Mouse (Mus musculus): Measurements from ENCODE around the gene Vps11. TPM values are rescaled to one million over a fixed set of nuclear protein-coding genes. Genes with fewer than 3 reads are reported as not detected.

The Vps11 gene
- polyA plus RNA-seq, 1 experiment: 34.1 TPM

- Histone ChIP-seq H3K27ac (ENCODE audit: insufficient read depth, low read depth, low read length) (no peak overlapping the region), H3K4me3 (ENCODE audit: insufficient read depth, low read depth, low read length) (no peak overlapping the region), H3K4me1 (ENCODE audit: control insufficient read depth, insufficient read depth, low read length) (no peaks in the 10 kb centered on the region), H3K36me3 (ENCODE audit: control insufficient read depth, insufficient read depth, low read length) (peaks cover 2% of the 10 kb centered on the region), H3K27me3 (replicated peaks; ENCODE audit: control insufficient read depth, insufficient read depth, low read length) (no peaks in the 10 kb centered on the region)
- no peak for DNase-seq
- 97% methylated on average over 4 of the region's 4 CpGs for WGBS
- no peak for TF ChIP-seq POLR2A (IDR thresholded peaks at IDR 0.05; ENCODE audit: low read depth, low read length)
- 0 out of 2 replicates have a peak, but pooled peaks have one; percentile 17 for TF ChIP-seq CTCF (conservative IDR thresholded peaks at IDR 0.05; ENCODE audit: insufficient read depth, insufficient read length, low read depth, low read length)
These were observed 12.9 kb downstream of the Vps11 start for GRCm38 (mm10) chr9:44348546-44348945.

- no peak overlapping the region for H3K27ac ChIP-seq (ENCODE audit: insufficient read depth, low read depth, low read length)
- H3K4me3 ChIP-seq (ENCODE audit: insufficient read depth, low read depth, low read length): no peak overlapping the region
- peaks cover 2% of the 10 kb centered on the region for H3K36me3 ChIP-seq (ENCODE audit: control insufficient read depth, insufficient read depth, low read length)
- H3K27me3 ChIP-seq (replicated peaks; ENCODE audit: control insufficient read depth, insufficient read depth, low read length): no peaks in the 10 kb centered on the region
- no peak for DNase-seq
- 78% methylated on average over 4 of the region's 4 CpGs for WGBS
- TF ChIP-seq CTCF (conservative IDR thresholded peaks at IDR 0.05; ENCODE audit: insufficient read depth, insufficient read length, low read depth, low read length): no peak
- peaks cover 7% of the 10 kb centered on the region; the same call in 1 of the 2 replicates for H3K4me1 ChIP-seq (ENCODE audit: control insufficient read depth, insufficient read depth, low read length)
These were observed 13.8 kb downstream of the Vps11 start for GRCm38 (mm10) chr9:44347621-44348020.

GRCm38 (mm10) chr9:44347166-44347565 is 14.3 kb downstream of the Vps11 start:
- peak; percentile 39 for DNase-seq
- Histone ChIP-seq H3K27ac (ENCODE audit: insufficient read depth, low read depth, low read length) (no peak overlapping the region), H3K4me1 (ENCODE audit: control insufficient read depth, insufficient read depth, low read length) (peaks cover 11% of the 10 kb centered on the region; the same call in 1 of the 2 replicates), H3K36me3 (ENCODE audit: control insufficient read depth, insufficient read depth, low read length) (peaks cover 2% of the 10 kb centered on the region; the same call in 1 of the 2 replicates), H3K27me3 (replicated peaks; ENCODE audit: control insufficient read depth, insufficient read depth, low read length) (no peaks in the 10 kb centered on the region), H3K4me3 (ENCODE audit: insufficient read depth, low read depth, low read length) (no peak overlapping the region)
- WGBS: 85% methylated on average over 9 of the region's 9 CpGs
- TF ChIP-seq CTCF (conservative IDR thresholded peaks at IDR 0.05; ENCODE audit: insufficient read depth, insufficient read length, low read depth, low read length) (no peak), POLR2A (IDR thresholded peaks at IDR 0.05; ENCODE audit: low read depth, low read length) (no peak)

GRCm38 (mm10) chr9:44345570-44346433 is 15.7 kb downstream of the Vps11 start:
- no peak overlapping the region for H3K4me3 ChIP-seq (ENCODE audit: insufficient read depth, low read depth, low read length)
- no peak for TF ChIP-seq POLR2A (IDR thresholded peaks at IDR 0.05; ENCODE audit: low read depth, low read length)
- no peak for TF ChIP-seq CTCF (conservative IDR thresholded peaks at IDR 0.05; ENCODE audit: insufficient read depth, insufficient read length, low read depth, low read length)
- H3K27ac ChIP-seq (ENCODE audit: insufficient read depth, low read depth, low read length): no peak overlapping the region
- peaks cover 2% of the 10 kb centered on the region; the same call in 1 of the 2 replicates for H3K36me3 ChIP-seq (ENCODE audit: control insufficient read depth, insufficient read depth, low read length)
- peak; percentile 32 for DNase-seq
- H3K27me3 ChIP-seq (replicated peaks; ENCODE audit: control insufficient read depth, insufficient read depth, low read length): no peaks in the 10 kb centered on the region
- peaks cover 11% of the 10 kb centered on the region; the same call in 1 of the 2 replicates for H3K4me1 ChIP-seq (ENCODE audit: control insufficient read depth, insufficient read depth, low read length)
- 77% methylated on average over 6 of the region's 6 CpGs for WGBS

GRCm38 (mm10) chr9:44343781-44344421 is 17.6 kb downstream of the Vps11 start, which contains the start of gene Hmbs:
Hmbs (minus strand) TSS chr9:44344228.
- Histone ChIP-seq H3K36me3 (ENCODE audit: control insufficient read depth, insufficient read depth, low read length) (no peaks in the 10 kb centered on the region), H3K27me3 (replicated peaks; ENCODE audit: control insufficient read depth, insufficient read depth, low read length) (no peaks in the 10 kb centered on the region), H3K4me1 (ENCODE audit: control insufficient read depth, insufficient read depth, low read length) (peaks cover 11% of the 10 kb centered on the region; the same call in 1 of the 2 replicates), H3K27ac (ENCODE audit: insufficient read depth, low read depth, low read length) (peak within 1 kb of the TSS; percentile 99), H3K4me3 (ENCODE audit: insufficient read depth, low read depth, low read length) (peak within 1 kb of the TSS; percentile 94)
- WGBS: under 1% methylated on average over 39 of the region's 39 CpGs
- TF ChIP-seq CTCF (conservative IDR thresholded peaks at IDR 0.05; ENCODE audit: insufficient read depth, insufficient read length, low read depth, low read length) (no peak), POLR2A (IDR thresholded peaks at IDR 0.05; ENCODE audit: low read depth, low read length) (no peak)
- DNase-seq: peak; percentile 96

- H3K36me3 ChIP-seq (ENCODE audit: control insufficient read depth, insufficient read depth, low read length): no peaks in the 10 kb centered on the region
- peak overlapping the region; percentile 94 for H3K4me3 ChIP-seq (ENCODE audit: insufficient read depth, low read depth, low read length)
- no peak for TF ChIP-seq CTCF (conservative IDR thresholded peaks at IDR 0.05; ENCODE audit: insufficient read depth, insufficient read length, low read depth, low read length)
- TF ChIP-seq POLR2A (IDR thresholded peaks at IDR 0.05; ENCODE audit: low read depth, low read length): no peak
- WGBS: 6% methylated on average over 6 of the region's 6 CpGs
- H3K27ac ChIP-seq (ENCODE audit: insufficient read depth, low read depth, low read length): peak overlapping the region; percentile 19
- peaks cover 11% of the 10 kb centered on the region; the same call in 1 of the 2 replicates for H3K4me1 ChIP-seq (ENCODE audit: control insufficient read depth, insufficient read depth, low read length)
- no peaks in the 10 kb centered on the region for H3K27me3 ChIP-seq (replicated peaks; ENCODE audit: control insufficient read depth, insufficient read depth, low read length)
- DNase-seq: no peak
These were observed 18.2 kb downstream of the Vps11 start for GRCm38 (mm10) chr9:44343290-44343689.

GRCm38 (mm10) chr9:44342605-44343004 is 18.9 kb downstream of the Vps11 start:
- Histone ChIP-seq H3K4me3 (ENCODE audit: insufficient read depth, low read depth, low read length) (no peak overlapping the region), H3K4me1 (ENCODE audit: control insufficient read depth, insufficient read depth, low read length) (peaks cover 11% of the 10 kb centered on the region; the same call in 1 of the 2 replicates), H3K36me3 (ENCODE audit: control insufficient read depth, insufficient read depth, low read length) (no peaks in the 10 kb centered on the region), H3K27me3 (replicated peaks; ENCODE audit: control insufficient read depth, insufficient read depth, low read length) (no peaks in the 10 kb centered on the region), H3K27ac (ENCODE audit: insufficient read depth, low read depth, low read length) (no peak overlapping the region)
- WGBS: 92% methylated on average over 1 of the region's 1 CpGs
- TF ChIP-seq CTCF (conservative IDR thresholded peaks at IDR 0.05; ENCODE audit: insufficient read depth, insufficient read length, low read depth, low read length) (no peak), POLR2A (IDR thresholded peaks at IDR 0.05; ENCODE audit: low read depth, low read length) (no peak)
- no peak for DNase-seq

All from kidney, adult 2 months (tissue).